Mouse (Mus musculus) yolk sac, embryonic 10.5 days (tissue): ENCODE measurements around the gene Tgif2lx1.
"Not testable (repeated sequence)": the region's sequence is repeated elsewhere in the genome, so short reads cannot be mapped to it uniquely, and the experiment has no call there.

Experiments used
- DNase-seq: peaks from one replicate; pipeline ENCODE4 v3.0.0-alpha.2; 2017; ENCODE audit warnings: low spot score

The Tgif2lx1 gene

DNA sequence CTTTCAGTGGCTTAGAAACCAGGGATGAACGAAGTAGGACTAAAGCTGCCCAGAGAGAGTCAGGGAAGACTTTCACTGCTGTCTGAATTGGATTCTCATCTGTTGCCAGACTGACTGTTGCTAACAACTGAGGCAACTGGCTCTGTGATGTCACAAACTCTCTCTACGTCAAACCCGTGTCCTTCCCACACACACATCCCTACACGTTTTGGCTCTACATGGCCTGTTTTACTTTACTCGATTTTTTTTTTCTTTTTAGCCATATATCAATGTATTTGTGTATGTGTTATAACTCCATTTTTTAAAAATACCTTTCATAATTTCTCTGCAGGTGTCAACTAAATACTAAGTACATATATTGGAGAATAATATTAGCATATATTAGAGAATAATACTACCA lies at the start of gene Tgif2lx1:
Gene Tgif2lx1, minus strand, starts transcription at position 101 of the 400 bp plus-strand sequence.
- not testable (repeated sequence) for DNase-seq
